Mouse (Mus musculus) bone marrow macrophage, adult 2 months (primary cell): ENCODE measurements around the gene Unc13c. TPM values are rescaled to one million over a fixed set of nuclear protein-coding genes. Genes with fewer than 3 reads are reported as not detected.

Experiments used
- H3K27ac ChIP-seq: 2 replicates; pipeline ENCODE4 v1.5.1; 2012; ENCODE audit warnings: low read depth, low read length; ENCODE audit not compliant: insufficient read depth
- H3K4me1 ChIP-seq: 2 replicates; pipeline ENCODE4 v1.6.1; 2012; ENCODE audit warnings: low read length; ENCODE audit not compliant: control insufficient read depth, insufficient read depth
- H3K4me3 ChIP-seq: 2 replicates; pipeline ENCODE4 v1.5.1; 2012; ENCODE audit warnings: mild to moderate bottlenecking, low read length, moderate library complexity; ENCODE audit not compliant: insufficient read depth
- CTCF ChIP-seq: IDR thresholded peaks from 2 replicates; pipeline ENCODE4 v1.5.1; 2012; ENCODE audit warnings: low read depth, mild to moderate bottlenecking, low read length, moderate library complexity
- POLR2A ChIP-seq: IDR thresholded peaks from 2 replicates; pipeline ENCODE4 v1.6.1; 2012; ENCODE audit warnings: mild to moderate bottlenecking, low read depth, low read length, borderline replicate concordance
- polyA plus RNA-seq: library from polyadenylated mRNA; stranded (reverse); fragments of >200 nt; gene quantifications from 2 replicates; pipeline ENCODE4 v1.2.4, GENCODE M21; 2012; ENCODE audit not compliant: missing spikeins, insufficient read depth, insufficient read length

Gene Unc13c
- polyA plus RNA-seq, 1 experiment, result not detected

DNA sequence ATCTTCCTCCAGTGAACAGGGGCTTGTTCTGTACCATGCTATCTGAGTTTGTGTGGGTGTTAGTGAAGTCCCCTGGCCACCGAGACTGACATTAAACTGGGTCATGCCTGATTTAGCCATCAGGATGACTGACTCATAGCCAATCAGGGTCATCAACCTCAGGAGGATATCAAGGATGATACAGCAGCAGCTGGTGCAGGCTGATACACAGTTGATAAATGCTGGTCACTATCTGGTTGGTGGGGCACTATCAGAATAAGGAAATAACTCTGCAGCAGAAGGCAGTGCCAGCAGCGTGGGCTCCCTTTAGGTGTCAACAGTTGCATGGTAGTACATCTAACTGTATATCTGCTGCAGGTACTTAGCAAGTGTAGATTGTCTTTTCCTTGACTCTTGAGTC, 506.7 kb downstream of the Unc13c start:
- no peak overlapping the region for H3K27ac ChIP-seq
- no peaks in the 10 kb centered on the region for H3K4me1 ChIP-seq
- no peak for TF ChIP-seq CTCF
- TF ChIP-seq POLR2A, result no peak
- no peak overlapping the region for H3K4me3 ChIP-seq

- H3K4me1 ChIP-seq, result no peaks in the 10 kb centered on the region
- no peak overlapping the region for H3K4me3 ChIP-seq
- no peak overlapping the region for H3K27ac ChIP-seq
- no peak for TF ChIP-seq POLR2A
- TF ChIP-seq CTCF, result no peak
Measured at GRCm38 (mm10) chr9:73450009-73450408, 518.8 kb downstream of the Unc13c start.

GRCm38 (mm10) chr9:73449216-73449615, 519.5 kb downstream of the Unc13c start:
- H3K4me1 ChIP-seq, result no peaks in the 10 kb centered on the region
- no peak overlapping the region for H3K4me3 ChIP-seq
- TF ChIP-seq POLR2A, result no peak
- H3K27ac ChIP-seq, result no peak overlapping the region

- no peak for TF ChIP-seq POLR2A
- TF ChIP-seq CTCF, result no peak
Measured at GRCm38 (mm10) chr9:73431925-73432324, 536.8 kb downstream of the Unc13c start.

More at GRCm38 (mm10) chr9:73431925-73432324, 536.8 kb downstream of the Unc13c start:
- Histone ChIP-seq H3K4me3 (no peak overlapping the region), H3K27ac (no peak overlapping the region), H3K4me1 (no peaks in the 10 kb centered on the region)

Other genes with a start within 250 kb of the Unc13c start
- gene Wdr72, start 141.4 kb upstream of the Unc13c start, polyA plus RNA-seq, result 0.40 TPM in 1 of 2 replicates, not detected in the other